Mouse (Mus musculus): Measurements from ENCODE around the gene Gabrb3.

DNA sequence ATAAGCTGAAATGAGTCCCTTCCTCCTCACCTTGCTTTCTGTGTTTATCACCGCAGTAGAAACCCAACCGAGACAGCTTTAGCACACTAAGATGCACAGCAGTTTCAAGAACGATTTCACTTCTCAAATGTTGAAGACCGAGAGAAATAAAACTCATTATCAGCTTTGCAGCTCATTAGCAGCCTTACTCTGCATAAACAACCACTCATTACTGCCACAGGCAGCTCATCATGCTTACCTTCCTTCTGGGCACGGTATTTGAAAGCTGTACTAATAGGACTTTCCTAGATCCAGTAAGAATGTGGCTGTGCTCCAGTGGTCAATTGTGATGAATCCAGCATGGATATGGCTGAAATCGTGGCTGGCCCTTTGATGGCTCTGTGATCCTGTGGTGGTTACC lies 67.4 kb downstream of the Gabrb3 start:
- TF ChIP-seq USF1 (IDR thresholded peaks at IDR 0.05; ENCODE audit: low read depth) (no peak), POLR2A (IDR thresholded peaks at IDR 0.05; ENCODE audit: insufficient read length, low read depth) (no peak)
